Mouse (Mus musculus): ENCODE data around the gene Phactr4.

DNA sequence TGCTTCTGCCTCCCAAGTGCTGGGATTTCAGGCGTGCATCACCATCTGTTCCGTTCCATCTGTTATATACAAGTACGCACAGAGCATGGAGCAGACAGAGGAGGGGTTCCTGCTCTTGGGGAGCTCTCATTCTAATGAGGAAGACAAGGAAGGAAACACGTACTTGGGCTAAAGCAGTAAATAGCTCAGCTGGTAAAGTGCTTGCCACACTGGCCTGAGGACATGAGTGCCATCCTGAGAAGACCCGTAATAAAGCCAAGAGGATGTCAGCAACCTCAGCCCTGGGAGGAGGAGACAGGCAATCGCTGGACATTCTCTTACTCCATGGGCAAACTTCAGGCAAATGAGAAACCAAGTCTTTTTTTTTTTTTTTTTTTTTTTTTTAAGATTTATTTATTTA is 116.3 kb downstream of the Phactr4 start:
- no peak for TF ChIP-seq CTCF (IDR thresholded peaks at IDR 0.05)
- TF ChIP-seq POLR2A (IDR thresholded peaks at IDR 0.05; ENCODE audit: insufficient read depth, low read depth, low read length) = no peak
- TF ChIP-seq EP300 (IDR thresholded peaks at IDR 0.05; ENCODE audit: insufficient read depth, low read depth, low read length) = no peak
